Mouse (Mus musculus) liver (tissue): ENCODE data around the gene Npb.
"Not testable (repeated sequence)": the region's sequence is repeated elsewhere in the genome, so short reads cannot be mapped to it uniquely, and the experiment has no call there.

Experiments
- DNase-seq: peaks from one replicate; pipeline ENCODE4 v3.0.0-alpha.2; 2020; ENCODE audit warnings: mixed read lengths

Gene Npb

GRCm38 (mm10) chr11:120608241-120609034, at the start of gene Npb:
TSS of gene Npb (plus strand) at chr11:120608477.
- DNase-seq: no peak

GRCm38 (mm10) chr11:120558843-120559242, 49.4 kb upstream of the Npb start:
- DNase-seq: not testable (repeated sequence)

- DNase-seq: no peak
Observed at GRCm38 (mm10) chr11:120560952-120561728, 47.1 kb upstream of the Npb start.

- DNase-seq: no peak
Observed at GRCm38 (mm10) chr11:120562949-120563348, 45.3 kb upstream of the Npb start.

GRCm38 (mm10) chr11:120565114-120565513, 43.2 kb upstream of the Npb start:
- no peak for DNase-seq

- no peak for DNase-seq
Observed at GRCm38 (mm10) chr11:120568324-120568723, 40.0 kb upstream of the Npb start.

- DNase-seq: peak; percentile 46
Observed at GRCm38 (mm10) chr11:120571122-120571521, 37.2 kb upstream of the Npb start.

- no peak for DNase-seq
Observed at GRCm38 (mm10) chr11:120571754-120572416, 36.4 kb upstream of the Npb start.

GRCm38 (mm10) chr11:120572417-120572751, 35.9 kb upstream of the Npb start:
- DNase-seq: no peak

GRCm38 (mm10) chr11:120572752-120573584, 35.3 kb upstream of the Npb start, which contains the start of gene P4hb:
TSS of gene P4hb (minus strand) at chr11:120573253.
- DNase-seq: peak; percentile 99

- DNase-seq: peak; percentile 36
Observed at GRCm38 (mm10) chr11:120573585-120574277, 34.5 kb upstream of the Npb start.

- no peak for DNase-seq
Observed at GRCm38 (mm10) chr11:120574278-120574600, 34.0 kb upstream of the Npb start.

GRCm38 (mm10) chr11:120575046-120575445, 33.2 kb upstream of the Npb start:
- DNase-seq: no peak

GRCm38 (mm10) chr11:120575940-120576339, 32.3 kb upstream of the Npb start:
- no peak for DNase-seq

- DNase-seq: peak; percentile 40
Observed at GRCm38 (mm10) chr11:120576365-120576981, 31.8 kb upstream of the Npb start.

- no peak for DNase-seq
Observed at GRCm38 (mm10) chr11:120577211-120578023, 30.9 kb upstream of the Npb start.

GRCm38 (mm10) chr11:120578024-120578693, 30.1 kb upstream of the Npb start:
- DNase-seq: no peak

GRCm38 (mm10) chr11:120578694-120579243, 29.5 kb upstream of the Npb start:
- DNase-seq: peak; percentile 15

- peak; percentile 82 for DNase-seq
Observed at GRCm38 (mm10) chr11:120579316-120580107, 28.8 kb upstream of the Npb start.
